Mouse (Mus musculus): ENCODE results near the gene Defb29.

- TF ChIP-seq POLR2A (IDR thresholded peaks at IDR 0.05; ENCODE audit: control insufficient read depth, extremely low read depth, insufficient read depth, low read length, poor library complexity) (no peak), CTCF (IDR thresholded peaks at IDR 0.05; ENCODE audit: borderline replicate concordance, control insufficient read depth, extremely low read depth, insufficient read depth, low read length, poor library complexity) (no peak)
These were observed 40.2 kb upstream of the Defb29 start, which contains the start of gene Defb19 for GRCm38 (mm10) chr2:152580107-152580506.
